Mouse (Mus musculus): ENCODE measurements around the gene Lrp3.
A peak's percentile ranks its signal among the peaks of the same experiment; 100 is the strongest.

The Lrp3 gene

DNA sequence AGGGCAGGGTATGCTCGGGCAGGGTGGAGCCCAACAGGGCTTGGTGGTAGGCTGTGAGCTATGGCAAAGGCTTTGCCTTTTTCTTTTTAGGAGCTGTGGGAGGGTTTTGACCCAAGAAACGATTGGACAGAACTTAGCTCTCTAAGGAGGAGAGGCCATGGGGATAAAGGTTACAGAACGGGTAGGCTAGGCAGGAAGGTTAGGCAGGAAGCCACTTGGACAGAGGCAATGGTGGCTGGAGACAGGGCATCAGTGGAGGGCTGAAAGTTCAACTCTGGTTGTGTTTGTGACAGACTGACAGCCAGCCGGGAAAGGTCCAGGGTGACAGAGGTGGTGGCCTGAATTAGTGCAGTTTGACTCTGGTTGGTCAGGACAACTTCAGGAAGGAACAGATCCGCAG lies 25.6 kb downstream of the Lrp3 start:
- no peak for DNase-seq (ENCODE audit: low spot score in 2 of 2)

DNA sequence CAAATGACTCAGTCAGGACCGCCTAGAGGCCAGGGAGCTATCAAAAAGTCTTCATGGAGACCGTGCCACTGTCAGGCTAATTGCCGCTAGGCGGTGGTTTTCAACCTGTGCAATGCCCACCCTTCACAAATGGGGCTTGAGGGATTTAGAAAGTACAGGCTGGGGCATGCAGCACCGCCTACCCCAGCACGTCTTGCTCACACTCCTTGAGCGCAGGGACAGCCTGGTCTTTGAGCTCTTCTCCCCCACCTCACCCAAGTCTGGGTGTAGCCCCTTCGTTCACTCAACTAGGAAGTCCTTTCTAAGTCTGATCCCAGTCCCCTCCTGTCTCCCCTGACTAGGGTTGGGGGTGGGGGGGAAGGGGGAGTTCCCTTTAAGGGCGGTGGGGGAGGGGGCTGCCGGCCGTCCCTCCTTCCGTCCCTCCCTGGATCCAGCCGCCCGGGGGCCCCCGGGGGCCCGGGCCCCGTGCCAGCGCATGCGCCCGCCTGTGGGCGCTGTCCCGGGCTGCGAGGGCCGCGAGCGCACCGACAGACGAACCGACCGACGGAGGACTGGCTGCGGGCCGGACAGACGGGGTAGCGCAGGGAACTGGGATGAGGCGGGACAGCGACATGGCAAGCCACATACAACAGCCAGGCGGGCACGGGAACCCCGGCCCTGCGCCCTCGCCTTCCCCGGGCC lies 29.3 kb downstream of the Lrp3 start, which contains the start of gene Slc7a10:
Gene Slc7a10, plus strand, starts transcription at position 497 of the 681 bp plus-strand sequence.
- no peak for DNase-seq (ENCODE audit: low spot score in 2 of 2)

DNA sequence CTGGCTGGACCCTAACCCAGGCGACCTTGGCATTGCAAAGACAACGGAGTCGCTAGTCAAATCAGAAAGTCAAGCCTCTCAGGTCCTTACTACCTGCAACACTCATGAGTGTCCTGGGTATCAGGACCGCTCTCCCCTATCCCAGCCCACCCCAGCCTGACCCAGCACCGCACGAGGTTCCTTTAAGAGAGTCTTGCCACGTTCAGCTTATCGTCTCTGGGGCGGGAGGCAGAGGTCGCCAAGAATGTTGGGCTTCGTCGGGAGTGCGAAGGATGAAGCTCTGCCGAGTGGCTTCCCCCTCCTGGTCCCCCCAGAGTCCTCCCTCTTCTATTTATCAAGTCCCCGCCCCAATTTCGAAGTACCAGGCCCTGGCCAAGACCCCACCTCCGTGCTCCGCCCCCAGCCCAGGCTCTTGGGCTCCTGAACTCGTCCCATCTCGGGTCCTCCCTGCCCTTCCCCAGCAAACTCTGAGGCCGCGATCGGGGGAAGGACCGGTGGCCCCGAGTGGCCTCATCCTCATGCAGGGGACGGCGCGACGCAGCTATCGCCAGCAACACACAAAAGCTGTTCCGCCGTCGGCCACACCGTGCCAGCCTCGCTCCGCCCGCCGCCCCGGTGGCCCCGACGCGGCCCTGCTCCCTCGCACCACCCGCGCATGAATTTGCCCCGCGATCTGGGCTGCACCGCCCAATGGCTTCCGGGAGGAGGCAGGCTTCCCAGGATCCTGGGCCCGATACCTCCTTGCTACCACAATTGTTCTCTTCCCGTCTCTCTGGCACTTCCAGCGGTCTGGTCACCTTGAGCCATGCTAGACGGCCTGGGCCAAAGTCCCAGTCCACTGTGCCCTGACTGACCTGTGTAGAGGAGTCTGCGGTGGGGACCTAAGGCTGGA lies 30.2 kb downstream of the Lrp3 start:
- peak; percentile 50 to 63 for DNase-seq (ENCODE audit: low spot score in 2 of 2)

DNA sequence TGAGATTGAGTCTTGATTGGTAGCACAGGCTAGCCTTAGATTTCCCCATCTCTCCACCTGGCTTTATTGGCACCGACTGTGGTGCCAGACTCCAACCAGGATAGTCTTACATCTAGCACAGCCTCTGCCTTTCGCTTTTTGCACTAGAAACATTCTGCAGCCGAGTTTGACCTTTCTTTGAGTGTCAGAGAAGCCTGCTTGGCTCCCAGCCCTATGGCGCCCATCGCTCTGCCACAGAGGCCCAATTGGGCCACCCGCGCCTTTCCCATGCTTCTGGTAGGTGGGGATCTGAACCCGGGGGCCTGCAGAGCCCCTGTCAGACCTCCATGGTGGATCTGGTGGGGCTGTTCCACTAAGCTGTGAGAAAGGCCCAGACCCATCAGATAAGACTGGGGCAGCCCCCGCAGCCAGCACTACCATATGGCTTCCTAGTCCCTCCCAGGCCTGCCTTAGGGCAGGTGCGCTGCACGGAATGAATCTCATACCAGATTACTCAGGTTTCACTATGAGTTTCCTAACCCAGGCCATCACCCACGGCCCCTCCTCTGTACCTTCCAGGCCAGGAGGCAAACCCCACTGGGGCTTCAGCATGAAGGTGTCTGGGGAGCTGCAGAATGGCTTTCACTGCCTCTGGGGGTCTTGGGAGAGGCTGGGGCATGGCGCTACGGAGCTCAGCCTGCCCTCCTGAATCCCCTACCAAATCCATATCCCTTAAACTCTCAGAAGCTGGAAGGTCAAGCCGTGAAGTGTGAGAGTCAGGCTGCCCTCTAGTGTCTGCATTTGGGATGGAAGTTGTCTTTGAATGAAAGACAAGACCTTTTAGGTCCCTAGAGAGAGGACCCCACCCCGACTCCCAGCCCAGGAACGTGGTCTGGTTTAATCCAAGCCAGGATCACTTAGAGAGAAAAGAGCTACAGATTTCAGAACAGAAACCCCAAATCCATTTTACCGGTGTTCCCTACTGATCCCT lies 38.6 kb downstream of the Lrp3 start:
- DNase-seq (ENCODE audit: low spot score in 2 of 2) = no peak

DNA sequence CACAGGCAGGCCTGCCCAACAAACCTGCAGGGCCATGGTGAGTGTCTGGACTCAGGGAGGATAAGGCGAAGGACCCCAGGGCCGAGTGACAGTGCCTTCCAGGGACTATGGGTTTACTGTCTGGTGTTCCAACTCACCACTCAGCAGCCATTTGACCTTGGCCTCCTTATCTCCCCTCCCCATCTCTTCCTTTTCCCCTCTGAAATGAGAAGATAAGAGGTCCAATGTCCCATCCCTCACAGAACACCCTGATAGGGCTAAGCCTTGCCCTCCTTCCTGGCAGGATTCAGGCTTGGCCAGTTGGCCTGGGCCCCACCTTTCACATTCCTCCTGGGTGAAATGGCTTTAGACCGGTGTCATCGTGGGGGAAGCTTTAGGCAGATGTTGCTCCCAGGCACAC lies 39.8 kb downstream of the Lrp3 start:
- no peak for DNase-seq (ENCODE audit: low spot score in 2 of 2)

DNA sequence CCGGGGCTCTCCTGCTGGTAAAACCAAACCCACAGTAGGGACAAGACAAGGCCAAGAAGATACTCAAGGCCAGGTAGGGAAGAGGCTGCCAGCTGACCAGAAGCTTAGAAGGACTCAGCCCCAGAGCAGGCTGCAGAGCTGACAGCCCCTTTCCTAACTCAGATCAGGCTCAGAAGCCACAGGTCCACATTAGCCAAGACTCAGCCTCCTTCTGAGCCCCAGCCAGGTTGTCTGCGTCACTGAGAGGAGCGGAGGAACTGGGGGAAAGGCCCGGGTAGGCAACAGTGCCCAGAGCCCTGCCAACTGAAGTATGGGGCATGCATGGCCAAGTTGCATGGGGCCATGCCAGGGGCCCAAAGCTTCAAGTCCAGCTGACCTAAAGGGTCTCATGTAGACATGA lies 42.8 kb downstream of the Lrp3 start:
- DNase-seq (ENCODE audit: low spot score in 2 of 2) = no peak

DNA sequence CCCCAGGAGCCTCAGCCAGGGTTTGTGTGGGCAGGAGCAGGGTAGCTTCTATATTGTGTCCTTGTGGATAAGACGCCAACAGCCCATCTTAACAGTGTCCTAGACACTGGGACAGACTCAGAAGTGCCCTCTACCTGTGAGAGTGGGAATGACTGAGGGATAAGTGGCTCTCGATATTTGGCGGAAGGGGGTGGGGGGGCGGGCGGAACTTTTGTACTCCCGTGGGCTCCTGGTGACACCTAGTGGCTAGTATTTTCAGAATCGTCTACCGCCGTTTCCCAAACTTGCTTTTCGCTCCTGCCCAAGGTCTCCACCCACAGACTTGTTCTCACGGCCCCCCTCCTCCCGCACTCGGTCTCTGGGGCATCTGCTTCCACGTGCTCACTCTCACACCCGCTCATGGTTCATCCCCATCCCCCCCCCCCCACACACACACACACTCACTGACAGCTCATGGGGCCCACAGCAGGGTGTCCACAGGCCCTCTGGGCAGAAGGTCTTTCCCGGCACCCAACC lies 43.4 kb downstream of the Lrp3 start:
- DNase-seq (ENCODE audit: low spot score in 2 of 2) = peak; percentile 30 to 69

DNA sequence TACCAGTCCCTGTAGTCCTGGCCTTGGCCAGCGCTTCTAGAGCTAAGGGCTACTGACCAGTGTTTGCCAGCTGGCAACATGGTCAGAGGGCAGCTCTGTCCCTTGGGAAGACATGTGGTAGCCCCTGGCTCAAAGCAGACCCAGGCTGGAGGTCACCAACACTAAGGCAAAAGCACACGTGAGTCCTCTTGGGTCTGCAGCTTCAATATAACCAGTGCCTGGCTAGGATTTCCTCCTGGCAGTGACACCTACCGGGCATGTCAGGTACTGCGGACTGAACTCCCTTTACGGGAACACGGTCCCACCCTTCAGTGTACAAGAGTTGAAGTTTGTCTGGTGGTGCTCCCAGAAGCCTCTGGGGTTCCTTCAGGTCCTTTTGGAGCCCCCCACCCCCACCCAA lies 46.0 kb downstream of the Lrp3 start:
- peak; percentile 61 to 83 for DNase-seq (ENCODE audit: low spot score in 2 of 2)

DNA sequence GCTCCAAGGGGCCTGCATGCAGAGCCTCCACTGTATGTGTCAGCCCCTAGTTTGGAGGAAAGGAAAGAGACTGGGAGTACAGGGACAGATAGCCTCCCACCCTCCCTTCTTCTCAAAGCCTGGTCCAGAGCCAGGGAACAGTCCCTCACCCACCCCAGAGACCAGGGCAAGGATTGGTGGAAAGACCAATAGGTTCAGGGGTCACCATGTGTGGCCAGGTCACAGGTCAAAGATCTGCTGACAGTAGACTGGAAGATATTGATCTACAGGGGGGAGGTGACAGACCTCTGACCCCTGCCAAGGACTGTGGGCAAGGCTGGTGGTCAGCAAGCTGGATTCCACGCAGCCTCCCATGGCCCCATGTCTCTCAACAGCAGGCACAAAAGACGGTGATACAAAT lies 47.4 kb downstream of the Lrp3 start:
- DNase-seq (ENCODE audit: low spot score in 2 of 2) = no peak

DNA sequence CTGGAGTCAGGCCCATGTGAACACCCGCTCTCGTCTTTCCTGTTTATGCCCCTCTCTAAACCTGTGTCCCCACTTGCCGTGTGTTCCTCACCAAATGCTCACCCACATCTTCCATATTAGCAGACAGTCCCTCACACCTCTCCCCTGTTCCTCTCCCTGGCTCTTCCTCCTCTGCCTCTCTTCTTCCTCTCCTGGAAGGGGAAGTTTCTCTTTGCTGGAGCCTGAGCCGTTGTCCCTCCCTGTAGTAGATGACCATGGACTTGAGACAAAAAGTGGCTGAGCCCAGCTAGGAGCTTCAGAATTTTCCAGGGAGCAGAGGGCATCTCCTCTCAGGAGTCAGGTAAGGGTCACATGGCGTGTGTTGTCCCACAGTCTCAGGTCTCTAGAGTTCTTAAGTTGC lies 48.3 kb downstream of the Lrp3 start:
- no peak for DNase-seq (ENCODE audit: low spot score in 2 of 2)

DNA sequence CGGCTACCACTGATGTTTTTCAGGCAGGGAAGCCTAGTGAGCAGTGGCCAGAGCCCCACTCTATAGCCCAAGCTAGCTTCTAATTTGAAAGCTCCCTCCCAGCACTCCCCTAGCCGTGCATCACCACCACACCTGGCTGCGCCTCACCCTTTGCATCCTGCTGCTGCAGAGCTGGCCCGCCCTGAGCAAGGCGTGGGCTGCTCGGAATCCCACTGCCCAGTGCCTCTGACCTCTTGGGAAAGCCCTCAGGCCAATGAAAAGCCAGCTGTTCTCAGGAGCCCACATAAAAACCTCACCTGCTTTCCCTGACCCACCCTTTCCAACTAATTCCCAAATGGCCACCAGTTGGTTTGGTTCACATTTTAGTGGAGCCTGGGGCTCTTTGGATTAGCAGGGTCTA lies 51.2 kb downstream of the Lrp3 start:
- DNase-seq (ENCODE audit: low spot score in 2 of 2) = no peak

DNA sequence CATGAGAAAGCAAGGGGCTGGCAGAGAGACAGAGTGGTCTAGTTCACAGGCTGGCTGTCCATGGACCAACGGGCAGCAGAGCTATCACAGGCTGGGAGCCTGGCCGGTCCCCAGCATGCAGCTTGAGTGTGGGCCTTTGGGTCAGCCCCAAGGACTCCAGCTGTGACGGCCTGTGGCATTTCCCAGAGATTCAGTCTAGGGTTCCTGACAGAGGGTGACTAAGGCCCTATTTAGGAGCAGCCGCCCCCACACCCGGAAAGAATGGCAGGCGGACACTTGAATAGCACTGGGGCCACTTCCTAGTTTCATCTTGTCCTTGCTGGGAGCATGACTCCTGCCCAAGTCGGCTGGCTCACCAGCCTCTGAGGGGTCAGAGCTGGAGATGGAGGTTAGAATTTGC lies 51.7 kb downstream of the Lrp3 start:
- no peak for DNase-seq (ENCODE audit: low spot score in 2 of 2)

DNA sequence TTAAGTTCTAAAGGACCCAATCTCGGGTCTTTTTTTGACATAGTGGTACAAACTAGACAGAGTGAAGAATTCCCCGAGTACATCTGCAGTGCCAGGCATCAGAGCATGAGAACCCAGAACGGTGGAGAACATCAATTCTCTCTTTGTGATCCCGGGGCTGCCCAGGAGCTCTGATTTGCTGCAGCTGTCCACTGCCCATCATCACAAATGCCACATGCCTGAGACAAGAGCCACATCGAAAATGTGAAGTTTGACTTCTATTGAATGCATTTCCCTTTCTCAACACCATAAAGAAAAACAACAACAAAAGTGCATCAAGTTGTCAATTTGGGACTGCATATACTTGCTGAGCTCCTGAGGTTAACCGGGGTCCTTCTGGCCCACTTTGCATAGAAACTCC lies 52.9 kb downstream of the Lrp3 start:
- DNase-seq (ENCODE audit: low spot score in 2 of 2) = no peak

DNA sequence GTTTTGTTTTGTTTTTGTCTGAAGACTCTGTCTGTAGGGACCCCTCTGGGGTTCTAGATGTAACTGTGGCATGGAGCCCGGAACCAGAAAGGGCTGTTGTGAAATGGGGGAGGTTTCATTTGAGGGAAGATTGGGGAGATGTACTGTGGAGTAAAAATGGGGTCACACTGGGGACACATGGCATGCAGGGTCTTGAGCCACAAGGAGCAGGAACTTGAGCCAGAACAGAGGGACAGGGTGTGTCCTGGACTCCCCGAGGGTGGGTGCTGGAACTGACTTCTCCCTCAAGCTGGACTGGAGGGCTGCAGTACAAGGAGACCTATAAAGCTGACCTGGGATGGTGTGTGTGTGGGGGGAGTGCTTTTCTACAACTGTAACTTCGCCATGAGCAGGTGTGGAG lies 57.8 kb downstream of the Lrp3 start:
- DNase-seq (ENCODE audit: low spot score in 2 of 2) = no peak

DNA sequence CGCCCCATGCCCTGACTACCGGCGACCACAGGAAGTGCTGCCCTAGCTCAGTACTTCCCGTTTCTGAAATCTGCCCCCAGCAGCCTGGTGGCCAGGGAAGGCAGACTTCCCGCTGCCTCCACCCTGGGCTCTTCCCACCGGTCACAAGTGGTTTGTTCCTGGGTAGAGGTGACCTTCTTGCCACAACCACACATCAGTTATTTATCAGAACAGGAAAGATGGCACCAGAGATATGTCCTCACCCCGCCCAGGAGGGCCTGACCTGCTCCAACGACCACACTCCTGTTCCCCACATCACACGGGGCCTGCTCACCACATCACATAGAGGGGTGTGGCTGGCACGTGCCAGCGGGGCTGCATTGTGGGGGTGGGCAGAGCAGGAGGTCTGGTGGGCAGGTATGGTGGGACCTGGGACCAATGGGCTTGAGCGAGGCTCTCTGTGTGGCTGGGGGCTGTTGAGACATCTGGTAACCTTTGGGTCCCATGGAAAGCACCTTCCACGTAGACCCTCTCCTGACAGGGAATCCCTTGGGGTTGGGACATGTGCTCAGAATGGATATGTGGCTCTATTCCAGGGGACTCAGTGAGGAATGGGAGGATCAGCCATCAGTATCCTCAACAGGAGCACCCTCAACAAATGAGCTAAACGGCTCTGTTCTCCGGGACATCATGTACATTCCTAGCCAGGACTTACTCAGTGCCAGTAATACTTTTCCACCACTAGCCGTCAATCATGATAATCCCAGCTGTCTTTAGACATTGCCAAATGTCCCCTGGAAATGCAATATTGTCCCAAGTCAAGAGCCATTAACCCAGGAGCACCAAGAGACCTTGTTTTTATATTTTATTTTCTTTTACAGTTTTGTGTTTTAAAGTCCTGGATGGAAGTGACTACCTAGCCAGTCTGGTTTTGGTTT lies 58.5 kb downstream of the Lrp3 start:
- no peak for DNase-seq (ENCODE audit: low spot score in 2 of 2)

DNA sequence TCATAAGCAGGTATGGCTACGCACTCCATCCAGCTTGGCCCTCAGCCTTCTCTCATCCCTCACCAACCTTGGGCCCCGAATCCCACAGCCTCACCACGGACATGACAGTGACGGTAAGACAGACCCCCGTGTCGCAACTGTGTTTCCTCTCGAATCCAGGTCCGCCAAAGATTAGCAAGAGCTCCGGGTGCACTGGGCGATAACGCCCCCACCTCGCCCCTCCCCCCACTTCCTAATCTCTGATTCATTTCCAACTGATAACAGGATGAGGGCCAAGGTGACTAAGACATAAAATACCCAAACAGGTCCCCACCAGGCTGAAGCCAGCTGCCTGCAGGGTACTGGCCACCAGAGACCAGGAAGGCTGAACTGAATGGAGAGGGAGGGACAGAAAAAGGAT lies 60.8 kb downstream of the Lrp3 start:
- no peak for DNase-seq (ENCODE audit: low spot score in 2 of 2)

DNA sequence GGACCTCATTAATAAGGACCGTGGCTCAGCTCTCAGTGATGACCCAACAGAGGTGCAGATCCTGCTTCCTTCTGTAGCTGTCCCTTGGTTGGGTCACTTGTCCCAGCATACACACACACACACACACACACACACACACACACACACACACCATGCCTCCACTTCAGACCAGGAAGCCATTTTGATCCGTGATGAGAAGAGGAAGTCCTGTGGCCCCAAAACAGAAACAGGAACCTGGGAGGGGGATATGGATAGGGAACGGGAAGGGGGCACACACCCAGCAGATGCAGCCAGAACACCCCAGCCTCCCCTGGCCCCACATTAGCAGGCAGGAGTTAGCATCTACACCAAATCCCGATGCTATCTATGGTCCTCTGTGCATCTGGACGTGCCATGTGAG lies 64.4 kb downstream of the Lrp3 start:
- no peak for DNase-seq (ENCODE audit: low spot score in 2 of 2)
